Mouse (Mus musculus) midbrain, embryonic 13.5 days (tissue): ENCODE measurements at regions not wholly inside any gene's neighbourhood (a gene's known extent, or its start where the extent isn't known, plus 50 kb on each side); places are given as distances from the start of the nearest gene placed in this dataset.

ENCODE experiments used
- ATAC-seq: fragments of 200-750 bp; cut with Nextera tagmentation; 2 replicates; pipeline ENCODE4 v1.8.0; 2017; ENCODE audit warnings: mild to moderate bottlenecking, moderate TSS enrichment, moderate library complexity
- H3K27ac ChIP-seq: fragments of 300-500 bp; sonication (generic); 2 replicates; pipeline ENCODE4 v1.5.1; 2015; ENCODE audit warnings: inconsistent platforms, mild to moderate bottlenecking, moderate library complexity
- H3K27me3 ChIP-seq: fragments of 300-500 bp; sonication (generic); 2 replicates; pipeline ENCODE4 v1.6.1; 2015; ENCODE audit warnings: mild to moderate bottlenecking, inconsistent platforms
- H3K36me3 ChIP-seq: fragments of 300-500 bp; sonication (generic); 2 replicates; pipeline ENCODE4 v1.6.1; 2015; ENCODE audit warnings: mild to moderate bottlenecking, inconsistent platforms
- H3K4me1 ChIP-seq: fragments of 300-500 bp; sonication (generic); replicated peaks from 2 replicates; pipeline ENCODE4 v1.6.1; 2015; ENCODE audit warnings: inconsistent platforms
- H3K4me2 ChIP-seq: fragments of 300-500 bp; sonication (generic); replicated peaks from 2 replicates; pipeline ENCODE4 v1.6.1; 2015; ENCODE audit warnings: moderate library complexity, mild to moderate bottlenecking, inconsistent platforms
- H3K4me3 ChIP-seq: fragments of 300-500 bp; sonication (generic); replicated peaks from 2 replicates; pipeline ENCODE4 v1.5.1; 2015; ENCODE audit warnings: mild to moderate bottlenecking, inconsistent platforms
- H3K9ac ChIP-seq: fragments of 300-500 bp; sonication (generic); replicated peaks from 2 replicates; pipeline ENCODE4 v1.6.1; 2015; ENCODE audit warnings: mild to moderate bottlenecking, inconsistent platforms
- H3K9me3 ChIP-seq: fragments of 300-500 bp; sonication (generic); 2 replicates; pipeline ENCODE4 v1.6.1; 2016; ENCODE audit warnings: mild to moderate bottlenecking, inconsistent platforms
- WGBS: fragments of 180-500 bp; shearing (Covaris S2); methylation state at CpG from one replicate; pipeline ENCODE4 v1.1.7; 2015; 5-methylcytosine and 5-hydroxymethylcytosine counted together

- H3K4me2 ChIP-seq = no peak overlapping the region
- WGBS = 95% methylated on average over 2 of the region's 2 CpGs
- no peak for ATAC-seq
- H3K4me3 ChIP-seq = no peak overlapping the region
- H3K36me3 ChIP-seq = no peaks in the 10 kb centered on the region
- no peaks in the 10 kb centered on the region for H3K9me3 ChIP-seq
- 0 out of 2 replicates have a peak, but pooled peaks cover 9% of the 10 kb centered on the region for H3K4me1 ChIP-seq
- no peak overlapping the region for H3K27ac ChIP-seq
- peaks cover 8% of the 10 kb centered on the region; the same call in 1 of the 2 replicates for H3K27me3 ChIP-seq
- H3K9ac ChIP-seq = no peak overlapping the region
Measured at GRCm38 (mm10) chr8:8423443-8423842, 237.6 kb downstream of the Efnb2 start.

DNA sequence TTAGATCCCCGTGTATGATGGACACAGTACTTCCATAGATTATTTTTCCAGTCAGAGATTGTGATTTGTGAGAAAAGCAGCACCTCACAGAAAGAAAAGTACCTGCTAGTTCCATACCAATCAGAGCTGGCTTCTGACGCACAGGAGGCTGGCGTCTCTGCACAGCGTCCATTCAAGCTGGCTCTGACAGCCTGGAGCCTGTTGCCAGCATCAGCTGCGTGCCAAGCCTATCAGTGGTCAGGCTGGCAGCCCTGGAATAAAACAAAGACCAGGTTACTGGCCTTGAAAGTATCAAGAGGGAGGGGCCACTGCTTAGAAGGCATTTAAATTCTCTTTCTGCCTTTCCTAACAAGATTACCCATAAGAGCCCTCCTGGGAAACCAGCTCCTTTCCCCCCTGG is 239.3 kb downstream of the Efnb2 start:
- H3K27ac ChIP-seq = no peak overlapping the region
- H3K4me3 ChIP-seq = no peak overlapping the region
- no peak overlapping the region for H3K4me2 ChIP-seq
- H3K27me3 ChIP-seq = peaks cover 9% of the 10 kb centered on the region
- no peaks in the 10 kb centered on the region for H3K9me3 ChIP-seq
- 80% methylated on average over 5 of the region's 5 CpGs for WGBS
- H3K9ac ChIP-seq = no peak overlapping the region
- no peaks in the 10 kb centered on the region for H3K36me3 ChIP-seq
- 0 out of 2 replicates have a peak, but pooled peaks cover 9% of the 10 kb centered on the region for H3K4me1 ChIP-seq
- no peak for ATAC-seq

- H3K36me3 ChIP-seq = no peaks in the 10 kb centered on the region
- peaks cover 5% of the 10 kb centered on the region for H3K27me3 ChIP-seq
- ATAC-seq = no peak
- no peak overlapping the region for H3K9ac ChIP-seq
- no peak overlapping the region for H3K4me3 ChIP-seq
- no peak overlapping the region for H3K27ac ChIP-seq
- H3K9me3 ChIP-seq = no peaks in the 10 kb centered on the region
- WGBS = 66% methylated on average over 15 of the region's 15 CpGs
- no peak overlapping the region for H3K4me2 ChIP-seq
- 0 out of 2 replicates have a peak, but pooled peaks cover 5% of the 10 kb centered on the region for H3K4me1 ChIP-seq
Measured at GRCm38 (mm10) chr8:8419360-8420330, 241.4 kb downstream of the Efnb2 start.

GRCm38 (mm10) chr8:8418929-8419328 is 242.1 kb downstream of the Efnb2 start:
- H3K4me1 ChIP-seq = 0 out of 2 replicates have a peak, but pooled peaks cover 5% of the 10 kb centered on the region

DNA sequence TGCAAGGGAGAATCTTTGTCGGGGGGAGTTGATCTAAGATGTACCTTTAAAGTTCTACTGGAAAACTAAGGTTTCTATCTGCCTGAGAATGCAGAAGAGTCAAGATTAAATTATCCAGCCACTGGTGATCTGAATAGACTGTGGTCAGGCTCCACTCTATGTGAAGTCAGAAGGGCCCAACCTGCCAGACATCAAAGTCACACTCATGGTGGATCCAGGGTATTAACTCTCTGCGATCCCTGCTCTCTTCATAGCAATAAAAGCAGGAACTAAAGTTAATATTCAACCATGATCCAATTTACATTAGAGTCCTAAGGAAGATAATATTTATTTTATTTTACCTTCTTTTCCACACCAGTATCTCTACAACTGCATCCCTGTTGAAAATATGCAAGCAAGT is 242.5 kb downstream of the Efnb2 start:
- no peaks in the 10 kb centered on the region for H3K9me3 ChIP-seq
- no peak for ATAC-seq
- H3K9ac ChIP-seq = no peak overlapping the region
- H3K27me3 ChIP-seq = peaks cover 5% of the 10 kb centered on the region; the same call in 1 of the 2 replicates
- 94% methylated on average over 2 of the region's 2 CpGs for WGBS
- no peak overlapping the region for H3K4me2 ChIP-seq
- H3K27ac ChIP-seq = no peak overlapping the region
- no peak overlapping the region for H3K4me3 ChIP-seq
- H3K36me3 ChIP-seq = no peaks in the 10 kb centered on the region
- H3K4me1 ChIP-seq = 0 out of 2 replicates have a peak, but pooled peaks cover 5% of the 10 kb centered on the region

More at GRCm38 (mm10) chr8:8418929-8419328, 242.1 kb downstream of the Efnb2 start:
- Histone ChIP-seq H3K27ac (no peak overlapping the region), H3K9me3 (no peaks in the 10 kb centered on the region), H3K4me2 (no peak overlapping the region), H3K36me3 (no peaks in the 10 kb centered on the region), H3K27me3 (peaks cover 5% of the 10 kb centered on the region; the same call in 1 of the 2 replicates), H3K9ac (no peak overlapping the region), H3K4me3 (no peak overlapping the region)
- ATAC-seq = no peak
- WGBS = 91% methylated on average over 6 of the region's 6 CpGs

DNA sequence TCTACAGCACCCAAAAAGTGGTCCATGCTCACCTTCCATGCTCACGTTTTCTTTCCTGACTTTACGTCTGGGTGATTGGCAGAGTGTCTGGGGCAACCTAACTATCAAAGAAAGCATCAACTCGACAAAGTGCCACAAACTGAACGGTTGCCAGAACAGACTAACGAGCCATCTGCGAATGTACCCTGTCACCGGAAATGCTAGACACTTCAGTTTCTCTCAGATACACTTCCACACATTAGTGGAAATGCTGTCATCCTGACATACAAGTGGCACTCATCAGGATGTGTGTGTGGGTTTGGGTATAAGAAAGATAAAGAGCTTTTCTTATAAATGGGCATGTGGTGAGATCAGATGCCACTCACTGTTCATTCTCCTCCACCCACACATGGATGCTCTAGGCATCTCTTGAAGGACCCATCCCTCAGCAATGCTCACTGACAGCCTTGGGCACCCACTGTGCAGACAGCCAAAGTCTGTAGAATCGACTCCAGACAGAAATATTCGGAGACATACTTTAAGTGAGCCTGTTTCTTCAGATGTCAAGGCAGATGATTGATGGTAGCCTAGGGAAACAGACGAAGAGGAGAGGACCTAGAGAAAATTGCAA is 244.8 kb downstream of the Efnb2 start:
- no peak overlapping the region for H3K27ac ChIP-seq
- H3K36me3 ChIP-seq = no peaks in the 10 kb centered on the region
- H3K4me3 ChIP-seq = no peak overlapping the region
- 0 out of 2 replicates have a peak, but pooled peaks cover 5% of the 10 kb centered on the region for H3K4me1 ChIP-seq
- no peak overlapping the region for H3K4me2 ChIP-seq
- peaks cover 3% of the 10 kb centered on the region; the same call in 1 of the 2 replicates for H3K27me3 ChIP-seq
- WGBS = 85% methylated on average over 10 of the region's 10 CpGs
- no peak overlapping the region for H3K9ac ChIP-seq
- no peaks in the 10 kb centered on the region for H3K9me3 ChIP-seq
- no peak for ATAC-seq

DNA sequence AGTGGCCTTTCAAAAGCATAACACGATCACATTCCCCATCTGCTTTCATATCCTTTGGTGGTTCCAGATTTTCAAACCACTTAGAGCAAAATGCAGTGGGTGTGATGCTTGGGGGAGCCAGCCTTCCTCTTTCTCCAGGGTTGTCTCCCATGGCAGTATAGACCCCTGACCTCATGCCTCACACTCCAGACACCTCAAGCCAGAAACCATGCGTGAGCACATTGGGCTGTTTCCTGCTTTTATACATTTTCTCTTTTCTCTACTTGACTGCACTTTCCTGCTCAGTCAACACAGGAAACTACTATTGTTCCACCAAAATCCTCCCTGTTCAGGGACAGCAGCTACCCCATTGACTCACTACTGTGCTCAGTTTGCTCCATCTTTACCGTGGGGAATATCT is 253.7 kb downstream of the Efnb2 start:
- Histone ChIP-seq H3K4me1 (no peaks in the 10 kb centered on the region), H3K27ac (no peak overlapping the region), H3K36me3 (0 out of 2 replicates have a peak, but pooled peaks cover 2% of the 10 kb centered on the region), H3K9ac (no peak overlapping the region), H3K4me2 (no peak overlapping the region), H3K4me3 (no peak overlapping the region), H3K9me3 (0 out of 2 replicates have a peak, but pooled peaks cover 4% of the 10 kb centered on the region), H3K27me3 (no peaks in the 10 kb centered on the region)
- no peak for ATAC-seq
- 80% methylated on average over 3 of the region's 3 CpGs for WGBS

- Histone ChIP-seq H3K27ac (no peak overlapping the region), H3K4me2 (no peak overlapping the region), H3K9me3 (no peaks in the 10 kb centered on the region), H3K27me3 (no peaks in the 10 kb centered on the region), H3K4me3 (no peak overlapping the region), H3K9ac (no peak overlapping the region), H3K4me1 (no peaks in the 10 kb centered on the region), H3K36me3 (0 out of 2 replicates have a peak, but pooled peaks cover under 1% of the 10 kb centered on the region)
- 88% methylated on average over 3 of the region's 3 CpGs for WGBS
- no peak for ATAC-seq
Measured at GRCm38 (mm10) chr8:8403410-8403809, 257.6 kb downstream of the Efnb2 start.

- H3K36me3 ChIP-seq = no peaks in the 10 kb centered on the region
- 80% methylated on average over 5 of the region's 5 CpGs for WGBS
- ATAC-seq = no peak
Measured at GRCm38 (mm10) chr8:8392303-8392702, 268.7 kb downstream of the Efnb2 start.

GRCm38 (mm10) chr8:8391321-8391720 is 269.7 kb downstream of the Efnb2 start:
- H3K27ac ChIP-seq = no peak overlapping the region
- no peaks in the 10 kb centered on the region for H3K27me3 ChIP-seq
- no peaks in the 10 kb centered on the region for H3K4me1 ChIP-seq
- no peak overlapping the region for H3K4me2 ChIP-seq
- 84% methylated on average over 9 of the region's 9 CpGs for WGBS
- H3K4me3 ChIP-seq = no peak overlapping the region
- no peak overlapping the region for H3K9ac ChIP-seq
- H3K36me3 ChIP-seq = no peaks in the 10 kb centered on the region
- ATAC-seq = no peak
- H3K9me3 ChIP-seq = no peaks in the 10 kb centered on the region

More at GRCm38 (mm10) chr8:8392303-8392702, 268.7 kb downstream of the Efnb2 start:
- Histone ChIP-seq H3K9me3 (no peaks in the 10 kb centered on the region), H3K27ac (no peak overlapping the region), H3K4me2 (no peak overlapping the region), H3K4me1 (no peaks in the 10 kb centered on the region), H3K9ac (no peak overlapping the region), H3K4me3 (no peak overlapping the region), H3K27me3 (no peaks in the 10 kb centered on the region)

DNA sequence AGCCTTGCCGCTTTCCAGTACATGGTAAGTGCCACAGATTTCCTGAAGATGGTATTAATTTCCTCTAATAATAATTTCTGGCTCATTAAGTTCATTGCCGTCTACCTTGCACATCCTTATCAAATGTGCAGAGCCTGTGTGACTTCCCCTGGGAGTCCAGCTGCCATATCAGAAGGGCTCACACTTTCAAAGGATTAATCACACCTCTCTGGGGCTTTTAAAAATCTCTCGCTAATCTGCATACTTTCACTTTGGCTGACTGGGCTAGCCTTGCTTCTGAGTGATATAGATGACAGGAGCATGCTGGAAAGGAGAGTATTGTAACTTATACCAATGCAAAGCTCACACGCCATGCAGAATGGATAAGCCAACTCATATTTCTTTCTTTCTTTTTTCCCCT is 282.8 kb downstream of the Efnb2 start:
- Histone ChIP-seq H3K27ac (no peak overlapping the region), H3K9ac (no peak overlapping the region), H3K4me2 (no peak overlapping the region), H3K9me3 (no peaks in the 10 kb centered on the region), H3K36me3 (no peaks in the 10 kb centered on the region), H3K27me3 (peaks cover 3% of the 10 kb centered on the region; the same call in 1 of the 2 replicates), H3K4me3 (no peak overlapping the region), H3K4me1 (peaks cover 6% of the 10 kb centered on the region; the same call in 1 of the 2 replicates)
- ATAC-seq = peak; percentile 55; the same call in 1 of the 2 replicates
- 30% methylated on average over 4 of the region's 4 CpGs for WGBS

- no peak; the same call in 1 of the 2 replicates for ATAC-seq
- no peak overlapping the region for H3K27ac ChIP-seq
- WGBS = 39% methylated on average over 3 of the region's 3 CpGs
Measured at GRCm38 (mm10) chr8:8376791-8377190, 284.3 kb downstream of the Efnb2 start.

More at GRCm38 (mm10) chr8:8376791-8377190, 284.3 kb downstream of the Efnb2 start:
- Histone ChIP-seq H3K27me3 (no peaks in the 10 kb centered on the region; the same call in 1 of the 2 replicates), H3K4me1 (peaks cover 6% of the 10 kb centered on the region; the same call in 1 of the 2 replicates), H3K36me3 (no peaks in the 10 kb centered on the region), H3K9ac (no peak overlapping the region), H3K9me3 (no peaks in the 10 kb centered on the region), H3K4me2 (no peak overlapping the region), H3K4me3 (no peak overlapping the region)
